Mouse (Mus musculus): ENCODE measurements around the gene Clspn.

GRCm38 (mm10) chr4:126579077-126579476 lies 22.3 kb downstream of the Clspn start:
- no peak for TF ChIP-seq POLR2A (IDR thresholded peaks at IDR 0.05; ENCODE audit: insufficient read depth, low read length)
- TF ChIP-seq CTCF (IDR thresholded peaks at IDR 0.05; ENCODE audit: low read depth, low read length), result no peak
- no peak for TF ChIP-seq EP300 (IDR thresholded peaks at IDR 0.05; ENCODE audit: insufficient read depth, low read depth, low read length)
